Mouse (Mus musculus): ENCODE results near the gene Rnf40.

GRCm38 (mm10) chr7:127586149-127586548, 2.4 kb upstream of the Rnf40 start:
- TF ChIP-seq EP300 (optimal IDR thresholded peaks at IDR 0.05), result no peak
- TF ChIP-seq CTCF (IDR thresholded peaks at IDR 0.05; ENCODE audit: low read depth), result no peak
